Mouse (Mus musculus) spleen, postnatal 14 days (tissue): ENCODE data around the gene 2010111I01Rik.

Experiments used
- DNase-seq, 2 experiments: peaks; one replicate each; pipeline ENCODE4 v3.0.0; 2021 to 2022; ENCODE audit warnings: low spot score in 2 of 2

Gene 2010111I01Rik

GRCm38 (mm10) chr13:63152498-63152897 is 187.8 kb downstream of the 2010111I01Rik start:
- no peak for DNase-seq

GRCm38 (mm10) chr13:63153397-63153796 is 188.7 kb downstream of the 2010111I01Rik start:
- no peak for DNase-seq

- no peak for DNase-seq
Observed at GRCm38 (mm10) chr13:63154851-63155571, 190.3 kb downstream of the 2010111I01Rik start.

- no peak for DNase-seq
Observed at GRCm38 (mm10) chr13:63156264-63156663, 191.6 kb downstream of the 2010111I01Rik start.

GRCm38 (mm10) chr13:63170282-63171073 is 205.8 kb downstream of the 2010111I01Rik start:
- no peak for DNase-seq

- DNase-seq: no peak
Observed at GRCm38 (mm10) chr13:63171347-63172096, 206.8 kb downstream of the 2010111I01Rik start.

GRCm38 (mm10) chr13:63172097-63172445 is 207.4 kb downstream of the 2010111I01Rik start:
- no peak for DNase-seq

GRCm38 (mm10) chr13:63174252-63175020 is 209.7 kb downstream of the 2010111I01Rik start:
- DNase-seq: no peak

GRCm38 (mm10) chr13:63176131-63176530 is 211.4 kb downstream of the 2010111I01Rik start:
- no peak for DNase-seq

GRCm38 (mm10) chr13:63177232-63177631 is 212.5 kb downstream of the 2010111I01Rik start:
- no peak for DNase-seq

GRCm38 (mm10) chr13:63180641-63181235 is 216.0 kb downstream of the 2010111I01Rik start:
- DNase-seq: no peak

GRCm38 (mm10) chr13:63184946-63185345 is 220.3 kb downstream of the 2010111I01Rik start:
- no peak for DNase-seq

- no peak for DNase-seq
Observed at GRCm38 (mm10) chr13:63186217-63186616, 221.5 kb downstream of the 2010111I01Rik start.

GRCm38 (mm10) chr13:63186642-63187041 is 221.9 kb downstream of the 2010111I01Rik start:
- DNase-seq: no peak

- no peak for DNase-seq
Observed at GRCm38 (mm10) chr13:63187145-63188143, 222.8 kb downstream of the 2010111I01Rik start.

- no peak for DNase-seq
Observed at GRCm38 (mm10) chr13:63188306-63188705, 223.6 kb downstream of the 2010111I01Rik start.

- no peak for DNase-seq
Observed at GRCm38 (mm10) chr13:63188811-63189210, 224.1 kb downstream of the 2010111I01Rik start.

- DNase-seq: no peak
Observed at GRCm38 (mm10) chr13:63193423-63193822, 228.7 kb downstream of the 2010111I01Rik start.

GRCm38 (mm10) chr13:63198038-63198437 is 233.3 kb downstream of the 2010111I01Rik start:
- DNase-seq: no peak

GRCm38 (mm10) chr13:63199588-63199987 is 234.9 kb downstream of the 2010111I01Rik start:
- no peak for DNase-seq
